ENCODE assay signal across 8 mouse cellular contexts in the genomic region with DNA sequence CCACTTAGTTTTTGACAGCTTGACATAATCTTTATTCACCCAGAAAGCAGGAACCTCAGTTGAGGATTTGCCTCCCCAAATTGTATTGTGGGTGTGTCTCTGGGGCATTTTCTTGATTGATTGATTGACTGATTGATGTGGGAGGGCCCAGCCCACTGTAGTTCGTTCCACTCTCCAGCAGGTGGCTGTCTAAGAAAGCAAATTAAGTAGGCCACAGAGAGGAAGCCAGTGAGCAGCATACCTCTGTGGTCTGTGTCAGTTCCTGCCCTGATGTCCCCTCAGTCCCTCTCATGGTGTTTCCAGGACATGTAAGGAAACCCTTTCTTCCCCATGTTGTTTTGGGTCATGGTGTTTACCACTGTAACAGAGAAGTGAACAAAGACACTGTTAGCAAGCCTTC. TPM values are rescaled to one million over a fixed set of nuclear protein-coding genes. Genes with fewer than 3 reads are reported as not detected.
DNase-seq lines count a peak whose midpoint lies in the region; ATAC-seq lines count a peak whose summit lies in the region.

No protein-coding gene starts in this region.

- no peaks in the 10 kb centered on the region for H3K9me3 ChIP-seq in forebrain, embryonic 12.5 days
- no peaks in the 10 kb centered on the region for H3K9me3 ChIP-seq in limb, embryonic 10.5 days (replicated peaks)

- H3K4me3 ChIP-seq in forebrain, embryonic 12.5 days (replicated peaks) = no peak overlapping the region
- no peak overlapping the region for H3K4me3 ChIP-seq in limb, embryonic 10.5 days

- peak; percentile 61; the same call in 1 of the 2 replicates for ATAC-seq in forebrain, embryonic 12.5 days (ENCODE audit: low FRiP score)
- 0 out of 2 replicates have a peak, but pooled peaks have one; percentile 61 for ATAC-seq in monocyte, adult 5-6 weeks (replicated peaks; ENCODE audit: insufficient number of reproducible peaks, low FRiP score, low TSS enrichment, poor library complexity, severe bottlenecking)

- H3K36me3 ChIP-seq in forebrain, embryonic 12.5 days (replicated peaks) = peaks cover 13% of the 10 kb centered on the region
- peaks cover 54% of the 10 kb centered on the region for H3K36me3 ChIP-seq in limb, embryonic 10.5 days

- DNase-seq in spleen, adult 12 weeks (ENCODE audit: low spot score) = peak; percentile 13
- no peak for DNase-seq in spleen, postnatal 4 days (ENCODE audit: low spot score in 2 of 2)
- peak; percentile 85 for DNase-seq in ZHBTc4 (ENCODE audit: low read depth, low spot score)
- peak; percentile 33 for DNase-seq in kidney, adult 11 months
- peak; percentile 46 for DNase-seq in limb, embryonic 10.5 days (ENCODE audit: low spot score)
- no peak for DNase-seq in ovary, adult 18-20 months (ENCODE audit: low spot score)

- H3K27me3 ChIP-seq in forebrain, embryonic 12.5 days = no peaks in the 10 kb centered on the region
- no peaks in the 10 kb centered on the region for H3K27me3 ChIP-seq in limb, embryonic 10.5 days (ENCODE audit: low read depth, poor library complexity, severe bottlenecking)

- H3K4me2 ChIP-seq in forebrain, embryonic 12.5 days = no peak overlapping the region

- H3K9ac ChIP-seq in forebrain, embryonic 12.5 days = no peak overlapping the region

- H3K4me1 ChIP-seq in forebrain, embryonic 12.5 days = no peaks in the 10 kb centered on the region
- H3K4me1 ChIP-seq in limb, embryonic 10.5 days = no peaks in the 10 kb centered on the region

- H3K27ac ChIP-seq in forebrain, embryonic 12.5 days = no peak overlapping the region
- no peak overlapping the region for H3K27ac ChIP-seq in limb, embryonic 10.5 days

- WGBS in forebrain, embryonic 12.5 days = 19% methylated on average over 1 of the region's 1 CpGs
- WGBS in limb, embryonic 10.5 days = 16% methylated on average over 1 of the region's 1 CpGs

RNA-seq across cellular contexts. Expression of a gene that starts 59.2 kb away (rescaled TPM):
- 12.2 and 15.0 TPM in 2 replicates for polyA plus RNA-seq in forebrain, embryonic 12.5 days (2016; fragmentation: Nextera tagmentation; extraction: Ambion mirVana)
- polyA plus RNA-seq in limb, embryonic 10.5 days (2016; fragmentation: Nextera tagmentation; extraction: Ambion mirVana) = 22.7 and 24.3 TPM in 2 replicates
- total RNA-seq in monocyte, adult 5-6 weeks (2017) = 3.4 to 9.2 TPM (median 3.7 TPM) in 3 replicates

Comparison
In these comparisons a context has a peak if more than half of its experiments do, and no peak if none do; other contexts are left out.
1. DNase-seq: peak in spleen, adult 12 weeks (single experiment), ZHBTc4 (single experiment), kidney, adult 11 months (single experiment) and limb, embryonic 10.5 days (single experiment); none in spleen, postnatal 4 days (0 of 2) and ovary, adult 18-20 months (single experiment).